Mouse (Mus musculus) spleen, adult 2 months (tissue): ENCODE measurements at regions not wholly inside any gene's neighbourhood (a gene's known extent, or its start where the extent isn't known, plus 50 kb on each side); places are given as distances from the start of the nearest gene placed in this dataset.

ENCODE experiments used
- CTCF ChIP-seq: fragments of 200-500 bp; IDR thresholded peaks from 2 replicates; pipeline ENCODE4 v1.5.1; 2011; ENCODE audit warnings: mild to moderate bottlenecking, inconsistent platforms; ENCODE audit not compliant: insufficient read depth, insufficient read length, insufficient replicate concordance; ENCODE audit errors: extremely low read depth
- POLR2A ChIP-seq: fragments of 200-500 bp; IDR thresholded peaks from 2 replicates; pipeline ENCODE4 v1.6.1; 2011; ENCODE audit warnings: low read depth, low read length, inconsistent platforms

- TF ChIP-seq POLR2A (no peak), CTCF (no peak)
Observed at GRCm38 (mm10) chr10:111806333-111806732, 166.1 kb upstream of the Krr1 start.
